Mouse (Mus musculus) hindbrain, embryonic 12.5 days (tissue): ENCODE data around the gene Dnajc6. TPM values are rescaled to one million over a fixed set of nuclear protein-coding genes. Genes with fewer than 3 reads are reported as not detected.

Source experiments
- ATAC-seq: fragments of 200-750 bp; cut with Nextera tagmentation; 2 replicates; pipeline ENCODE4 v1.8.0; 2017; ENCODE audit warnings: moderate TSS enrichment; ENCODE audit not compliant: low FRiP score
- H3K27ac ChIP-seq: fragments of 300-500 bp; sonication (generic); 2 replicates; pipeline ENCODE4 v1.5.1; 2016; ENCODE audit warnings: mild to moderate bottlenecking
- H3K27me3 ChIP-seq: fragments of 300-500 bp; sonication (generic); 2 replicates; pipeline ENCODE4 v1.6.1; 2016; ENCODE audit warnings: mild to moderate bottlenecking
- H3K36me3 ChIP-seq: fragments of 300-500 bp; sonication (generic); 2 replicates; pipeline ENCODE4 v1.6.1; 2016; ENCODE audit warnings: mild to moderate bottlenecking
- H3K4me1 ChIP-seq: fragments of 300-500 bp; sonication (generic); 2 replicates; pipeline ENCODE4 v1.6.1; 2016
- H3K4me2 ChIP-seq: fragments of 300-500 bp; sonication (generic); replicated peaks from 2 replicates; pipeline ENCODE4 v1.6.1; 2016; ENCODE audit warnings: mild to moderate bottlenecking
- H3K4me3 ChIP-seq: fragments of 300-500 bp; sonication (generic); 2 replicates; pipeline ENCODE4 v1.5.1; 2016; ENCODE audit warnings: mild to moderate bottlenecking
- H3K9ac ChIP-seq: fragments of 300-500 bp; sonication (generic); 2 replicates; pipeline ENCODE4 v1.6.1; 2016; ENCODE audit warnings: mild to moderate bottlenecking, moderate library complexity
- H3K9me3 ChIP-seq: fragments of 300-500 bp; sonication (generic); replicated peaks from 2 replicates; pipeline ENCODE4 v1.6.1; 2016; ENCODE audit warnings: mild to moderate bottlenecking
- WGBS: fragments of 180-500 bp; shearing (Covaris S2); methylation state at CpG from one replicate; pipeline ENCODE4 v1.1.7; 2016; 5-methylcytosine and 5-hydroxymethylcytosine counted together
- polyA plus RNA-seq: library from polyadenylated mRNA; unstranded; fragments of >200 nt; fragmentation: Nextera tagmentation; extraction: Ambion mirVana; gene quantifications from 2 replicates; pipeline ENCODE4 v1.2.1, GENCODE M21; 2016

Gene Dnajc6
- polyA plus RNA-seq, 1 experiment from 2014 or later: 15.3 TPM

GRCm38 (mm10) chr4:101684821-101685220 lies 188.4 kb downstream of the Dnajc6 start:
- no peak overlapping the region for H3K4me2 ChIP-seq
- no peak overlapping the region for H3K9ac ChIP-seq
- no peak overlapping the region for H3K4me3 ChIP-seq
- H3K36me3 ChIP-seq: no peaks in the 10 kb centered on the region
- H3K27ac ChIP-seq: no peak overlapping the region
- WGBS: 78% methylated on average over 3 of the region's 3 CpGs
- ATAC-seq: no peak
- H3K27me3 ChIP-seq: no peaks in the 10 kb centered on the region
- no peaks in the 10 kb centered on the region for H3K4me1 ChIP-seq
- no peaks in the 10 kb centered on the region for H3K9me3 ChIP-seq

GRCm38 (mm10) chr4:101686227-101686810 lies 189.9 kb downstream of the Dnajc6 start:
- Histone ChIP-seq H3K9ac (no peak overlapping the region), H3K4me3 (no peak overlapping the region), H3K27ac (no peak overlapping the region), H3K4me1 (no peaks in the 10 kb centered on the region), H3K4me2 (no peak overlapping the region), H3K27me3 (no peaks in the 10 kb centered on the region), H3K9me3 (no peaks in the 10 kb centered on the region), H3K36me3 (no peaks in the 10 kb centered on the region)
- no peak for ATAC-seq
- 83% methylated on average over 13 of the region's 13 CpGs for WGBS

GRCm38 (mm10) chr4:101689241-101689640 lies 192.8 kb downstream of the Dnajc6 start:
- H3K36me3 ChIP-seq: no peaks in the 10 kb centered on the region
- H3K4me2 ChIP-seq: no peak overlapping the region
- no peaks in the 10 kb centered on the region for H3K27me3 ChIP-seq
- no peak overlapping the region for H3K27ac ChIP-seq
- H3K9me3 ChIP-seq: no peaks in the 10 kb centered on the region
- WGBS: 89% methylated on average over 4 of the region's 4 CpGs
- H3K4me1 ChIP-seq: no peaks in the 10 kb centered on the region
- H3K9ac ChIP-seq: no peak overlapping the region
- no peak for ATAC-seq
- no peak overlapping the region for H3K4me3 ChIP-seq

- H3K9ac ChIP-seq: no peak overlapping the region
- no peak overlapping the region for H3K4me3 ChIP-seq
- H3K9me3 ChIP-seq: no peaks in the 10 kb centered on the region
- WGBS: 83% methylated on average over 5 of the region's 5 CpGs
- no peak overlapping the region for H3K4me2 ChIP-seq
- no peaks in the 10 kb centered on the region for H3K36me3 ChIP-seq
- no peak overlapping the region for H3K27ac ChIP-seq
- H3K27me3 ChIP-seq: no peaks in the 10 kb centered on the region
- no peak for ATAC-seq
- H3K4me1 ChIP-seq: no peaks in the 10 kb centered on the region
Measured at GRCm38 (mm10) chr4:101689645-101690044, 193.2 kb downstream of the Dnajc6 start.

Other genes starting within 250 kb of the Dnajc6 start
- gene Jak1, start 231.4 kb upstream of the Dnajc6 start, polyA plus RNA-seq: 61.7 and 66.1 TPM in 2 replicates
- gene Ak4, start 77.4 kb upstream of the Dnajc6 start, polyA plus RNA-seq: 11.5 and 13.9 TPM in 2 replicates
- gene Leprot, start 151.1 kb downstream of the Dnajc6 start, polyA plus RNA-seq: 80.5 and 81.8 TPM in 2 replicates
- gene Lepr, start 220.8 kb downstream of the Dnajc6 start, polyA plus RNA-seq: 7.8 and 9.7 TPM in 2 replicates